Mouse (Mus musculus) embryonic stem cell, embryonic (primary cell): ENCODE results near the gene Ilf3.

Experiments
- CTCF ChIA-PET, 4 experiments: fragments of 300-600 bp in 2 of 4; fragments of 350-600 bp in 2 of 4; sonication (Branson Sonifier 250); formaldehyde crosslinking; loops; one replicate each; lab custom pipeline; 2022; ENCODE audit warnings: inconsistent platforms in 2 of 4; lab: Charles Lee
- POLR2A ChIA-PET, 4 experiments: fragments of 300-600 bp in 2 of 4; fragments of 350-600 bp in 2 of 4; sonication (Branson Sonifier 250); formaldehyde crosslinking; loops; one replicate each; lab custom pipeline; 2022; ENCODE audit warnings: antibody characterized with exemption in 4 of 4, inconsistent platforms in 1 of 4; lab: Charles Lee

Ilf3 gene

GRCm38 (mm10) chr9:21356981-21357718, 10.5 kb upstream of the Ilf3 start:
- POLR2A ChIA-PET, result interaction anchor here (0.5 to 2.4 kb wide), 68 partner anchors 9 to 628 kb away, joined by 3 to 15 read pairs (median 5); partner anchors contain the start of genes Cdkn2d (in 2 of the 4), Dnm2 (in 2 of the 4), Kri1 (in 2 of the 4) and Carm1 (in 1 of the 4)
- CTCF ChIA-PET, result interaction anchor here (0.5 to 3.4 kb wide), 141 partner anchors 9 to 1162 kb away, joined by 3 to 103 read pairs (median 4); partner anchors contain the start of genes Ap1m2 (in 3 of the 4), Cdkn2d (in 3 of the 4), Carm1 (in 2 of the 4) and Keap1 (in 2 of the 4)

DNA sequence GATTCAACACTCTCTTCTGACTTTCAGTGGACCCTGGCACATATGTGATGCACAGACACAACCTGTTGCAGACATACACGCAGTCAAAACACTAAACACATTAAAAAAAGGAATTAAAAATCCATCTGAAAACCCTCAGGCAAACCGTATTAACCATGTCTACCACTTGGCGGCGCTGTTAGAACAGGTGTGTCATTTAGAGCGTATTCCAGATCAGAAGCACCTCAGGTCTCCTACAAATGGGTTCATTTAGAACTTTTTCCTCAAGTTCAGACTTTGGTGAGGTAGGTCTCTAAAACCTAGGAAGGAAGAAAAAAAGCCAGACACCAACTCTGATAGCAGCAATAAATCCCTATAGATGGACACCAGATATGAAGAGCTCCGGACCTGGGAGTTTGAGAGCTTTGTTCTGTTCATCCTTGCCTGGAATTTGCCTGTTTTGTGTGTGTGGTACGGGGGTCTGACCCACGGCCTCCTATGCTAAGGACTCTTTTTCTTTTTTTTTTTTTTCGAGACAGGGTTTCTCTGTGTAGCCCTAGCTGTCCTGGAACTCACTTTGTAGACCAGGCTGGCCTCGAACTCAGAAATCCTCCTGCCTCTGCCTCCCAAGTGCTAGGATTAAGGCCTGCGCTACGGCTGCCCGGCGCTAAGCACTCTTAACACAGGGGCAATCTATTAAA, 990 bp upstream of the Ilf3 start:
- ChIA-PET CTCF (interaction anchor here (0.5 to 2.3 kb wide), 24 partner anchors 9 to 714 kb away, joined by 3 to 36 read pairs (median 3); partner anchors contain the start of genes Carm1 (in 1 of the 4), Icam4 (in 1 of the 4) and Qtrt1 (in 1 of the 4)), POLR2A (interaction anchor here (0.6 to 2.3 kb wide), 23 partner anchors 9 to 423 kb away, joined by 3 to 10 read pairs (median 3); partner anchors contain the start of genes Tmed1 (in 3 of the 4), Ap1m2 (in 1 of the 4), Dnm2 (in 1 of the 4) and Kri1 (in 1 of the 4))

DNA sequence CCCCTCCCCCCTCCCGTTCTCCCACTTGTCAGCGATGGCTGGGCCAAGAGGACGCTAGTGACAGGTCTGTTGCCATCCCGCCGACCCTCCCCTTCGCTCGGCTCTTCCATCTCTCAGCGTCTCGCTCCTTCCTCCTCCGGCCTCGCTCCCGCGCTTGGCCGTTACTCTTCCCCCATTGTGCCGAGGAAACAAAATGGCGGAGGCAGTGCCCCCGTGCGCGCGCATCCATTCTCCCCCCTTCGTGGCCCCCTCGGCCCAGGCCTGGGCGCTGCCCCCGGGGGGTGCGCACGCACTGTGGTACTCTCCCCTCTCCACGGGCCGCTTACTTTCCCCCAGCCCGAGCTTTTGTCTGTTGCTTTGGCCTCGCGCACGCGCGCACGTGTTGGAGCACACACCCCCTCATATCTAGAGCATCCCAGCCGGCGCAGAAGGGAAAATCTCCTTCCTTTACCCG, 487 bp downstream of the Ilf3 start:
- ChIA-PET POLR2A (interaction anchor here (0.5 to 13.1 kb wide), 32 partner anchors 10 to 715 kb away, joined by 3 to 118 read pairs (median 5); partner anchors contain the start of genes Tmed1 (in 2 of the 4), Carm1 (in 1 of the 4), Cdkn2d (in 1 of the 4) and Gm38431 (in 1 of the 4)), CTCF (interaction anchor here in 1 of 4 experiments (1.3 kb wide), 1 partner anchor 13 kb away, joined by 3 read pairs; no protein-coding TSS in a partner anchor)

GRCm38 (mm10) chr9:21369080-21369479, 1.4 kb downstream of the Ilf3 start:
- ChIA-PET POLR2A (interaction anchor here in 3 of 4 experiments (0.6 to 13.1 kb wide), 31 partner anchors 9 to 491 kb away, joined by 3 to 118 read pairs (median 5); partner anchors contain the start of genes Tmed1 (in 2 of the 3), Carm1 (in 1 of the 3), Cdkn2d (in 1 of the 3) and Dnm2 (in 1 of the 3)), CTCF (interaction anchor here in 1 of 4 experiments (0.6 to 1.3 kb wide), 2 partner anchors 12 kb away, joined by 3 read pairs; no protein-coding TSS in a partner anchor)

DNA sequence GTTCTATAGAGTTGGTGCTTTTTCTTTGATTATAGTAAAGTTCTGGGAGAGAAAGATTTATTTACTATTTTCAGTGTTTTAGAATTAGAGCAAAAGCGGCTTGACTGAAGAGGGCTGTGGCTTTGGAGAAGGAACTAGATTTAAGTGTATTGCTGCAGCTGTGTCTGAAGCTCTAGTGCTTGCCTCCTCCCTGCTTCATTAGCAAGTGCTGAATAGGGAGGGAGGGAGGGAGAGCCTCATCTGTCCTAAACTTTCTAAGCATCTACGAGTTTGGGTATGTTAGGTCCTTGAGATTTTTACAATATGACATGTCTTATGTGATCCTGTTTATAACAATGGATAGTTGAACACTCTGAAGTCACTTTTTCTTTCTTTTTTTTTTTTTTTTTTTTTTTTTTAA, 3.2 kb downstream of the Ilf3 start:
- POLR2A ChIA-PET, result interaction anchor here in 3 of 4 experiments (0.6 to 13.1 kb wide), 43 partner anchors 9 to 455 kb away, joined by 3 to 118 read pairs (median 4); partner anchors contain the start of genes Qtrt1 (in 2 of the 3), Cdkn2d (in 1 of the 3), Dnm2 (in 1 of the 3) and Gm38431 (in 1 of the 3)
- CTCF ChIA-PET, result interaction anchor here (0.5 to 1.4 kb wide), 16 partner anchors 11 to 231 kb away, joined by 3 to 18 read pairs (median 4); partner anchors contain the start of gene Carm1 (in 1 of the 4)

GRCm38 (mm10) chr9:21372508-21372907, 4.8 kb downstream of the Ilf3 start:
- CTCF ChIA-PET, result no interaction called here
- POLR2A ChIA-PET, result interaction anchor here in 1 of 4 experiments (1.4 to 13.1 kb wide), 6 partner anchors 9 to 211 kb away, joined by 4 to 118 read pairs (median 10); partner anchors contain the start of genes Dnm2 and Qtrt1

GRCm38 (mm10) chr9:21379195-21379594, 11.5 kb downstream of the Ilf3 start:
- ChIA-PET CTCF (interaction anchor here in 2 of 4 experiments (1.0 to 2.8 kb wide), 2 partner anchors 10 to 13 kb away, joined by 3 to 10 read pairs; no protein-coding TSS in a partner anchor), POLR2A (interaction anchor here in 2 of 4 experiments (0.9 to 13.1 kb wide), 8 partner anchors 6 to 33 kb away, joined by 3 to 118 read pairs (median 6); partner anchors contain the start of genes Ilf3 (in 1 of the 2) and Qtrt1 (in 1 of the 2))

DNA sequence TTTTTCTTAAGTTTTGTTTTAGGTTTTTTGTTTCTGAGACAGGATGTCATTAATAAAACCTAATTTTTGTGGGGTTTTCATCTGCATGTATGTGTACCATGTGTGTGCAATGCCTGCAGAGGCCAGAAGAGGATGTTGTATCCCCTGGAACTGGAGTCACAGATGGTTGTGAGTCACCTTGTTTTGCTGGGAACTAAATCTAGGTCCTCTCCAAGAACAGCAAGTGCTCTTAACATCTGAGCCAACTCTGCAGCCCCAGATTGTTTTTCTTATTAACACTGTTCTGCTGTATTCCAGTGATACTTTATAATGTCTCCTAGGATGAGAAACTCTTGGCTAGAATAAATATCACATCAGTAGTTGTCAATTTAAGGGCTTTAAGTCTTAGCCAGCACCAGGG, 13.2 kb downstream of the Ilf3 start:
- ChIA-PET CTCF (interaction anchor here in 3 of 4 experiments (0.6 to 1.5 kb wide), 6 partner anchors 12 to 166 kb away, joined by 3 to 4 read pairs (median 3); partner anchors contain the start of gene Carm1 (in 1 of the 3)), POLR2A (interaction anchor here in 2 of 4 experiments (0.9 to 13.1 kb wide), 16 partner anchors 9 to 575 kb away, joined by 3 to 118 read pairs (median 5); partner anchors contain the start of genes Ilf3 (in 2 of the 2) and Swsap1 (in 1 of the 2))

DNA sequence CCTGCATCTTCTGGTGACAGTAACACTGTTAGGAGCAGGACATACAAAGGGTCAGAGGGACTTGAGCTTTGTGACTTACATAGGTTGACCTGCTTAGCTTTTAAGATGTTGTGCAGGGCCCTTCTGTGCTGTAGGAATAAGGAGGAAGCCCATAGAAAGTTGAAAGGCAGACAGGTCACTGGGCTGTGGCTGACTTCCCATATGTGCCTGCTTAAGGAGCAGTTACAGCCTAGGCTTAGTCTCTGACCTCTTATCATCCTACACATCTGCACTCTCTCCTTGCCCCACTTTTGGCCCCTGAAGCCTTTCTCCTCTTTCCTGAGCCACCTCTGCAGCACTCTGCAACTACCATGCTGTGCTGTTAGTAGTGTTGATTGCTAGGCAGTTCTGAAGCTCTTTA, 16.3 kb downstream of the Ilf3 start:
- ChIA-PET POLR2A (interaction anchor here (0.5 to 4.7 kb wide), 17 partner anchors 8 to 741 kb away, joined by 3 to 43 read pairs (median 4); partner anchors contain the start of genes Qtrt1 (in 1 of the 4) and Ubl5 (in 1 of the 4)), CTCF (interaction anchor here (0.6 to 1.3 kb wide), 5 partner anchors 24 to 101 kb away, joined by 3 read pairs; no protein-coding TSS in a partner anchor)

- POLR2A ChIA-PET, result interaction anchor here in 3 of 4 experiments (0.6 to 8.1 kb wide), 16 partner anchors 8 to 87 kb away, joined by 3 to 118 read pairs (median 4); partner anchors contain the start of gene Qtrt1 (in 3 of the 3)
- CTCF ChIA-PET, result interaction anchor here in 2 of 4 experiments (0.6 to 1.4 kb wide), 2 partner anchors 11 to 234 kb away, joined by 4 to 15 read pairs; no protein-coding TSS in a partner anchor
Measured at GRCm38 (mm10) chr9:21392646-21393175, 25.0 kb downstream of the Ilf3 start.

- CTCF ChIA-PET, result no interaction called here
- POLR2A ChIA-PET, result interaction anchor here in 1 of 4 experiments (0.8 to 8.1 kb wide), 6 partner anchors 9 to 38 kb away, joined by 3 to 118 read pairs (median 6); partner anchors contain the start of gene Qtrt1
Measured at GRCm38 (mm10) chr9:21395692-21396091, 28.0 kb downstream of the Ilf3 start.

- CTCF ChIA-PET, result interaction anchor here in 1 of 4 experiments (0.6 kb wide), 1 partner anchor 31 kb away, joined by 3 read pairs; no protein-coding TSS in a partner anchor
- POLR2A ChIA-PET, result interaction anchor here in 1 of 4 experiments (0.7 to 5.8 kb wide), 6 partner anchors 10 to 29 kb away, joined by 3 to 19 read pairs (median 6); no protein-coding TSS in a partner anchor
Measured at GRCm38 (mm10) chr9:21397170-21397569, 29.5 kb downstream of the Ilf3 start.

DNA sequence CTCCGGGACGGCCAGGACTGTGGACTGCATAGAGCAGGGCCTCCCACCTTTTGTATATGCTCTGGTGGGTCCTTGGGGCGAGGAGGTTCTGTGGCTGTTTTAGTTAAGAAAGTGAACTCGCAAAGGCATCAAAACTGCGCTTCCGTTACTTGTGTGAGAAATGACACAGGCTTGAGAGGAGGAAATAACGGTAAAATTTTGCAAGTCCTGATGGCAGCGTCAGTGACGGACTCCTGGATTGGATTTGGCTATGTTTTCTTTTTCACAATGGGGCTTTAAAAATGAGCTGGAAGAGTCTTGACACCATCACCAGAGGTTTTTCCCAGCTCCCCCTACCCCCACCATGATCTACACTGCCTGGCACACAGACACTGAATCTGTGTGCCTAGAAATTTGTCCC, 33.4 kb downstream of the Ilf3 start:
- POLR2A ChIA-PET, result interaction anchor here in 3 of 4 experiments (0.5 to 3.6 kb wide), 10 partner anchors 8 to 316 kb away, joined by 3 to 20 read pairs (median 4); partner anchors contain the start of genes Qtrt1 (in 1 of the 3) and Tmed1 (in 1 of the 3)
- CTCF ChIA-PET, result no interaction called here

- ChIA-PET POLR2A (interaction anchor here in 3 of 4 experiments (0.6 to 3.7 kb wide), 15 partner anchors 9 to 183 kb away, joined by 3 to 20 read pairs (median 3); no protein-coding TSS in a partner anchor), CTCF (interaction anchor here in 1 of 4 experiments (0.5 kb wide), 1 partner anchor 68 kb away, joined by 8 read pairs; no protein-coding TSS in a partner anchor)
Measured at GRCm38 (mm10) chr9:21402764-21403253, 35.1 kb downstream of the Ilf3 start.

GRCm38 (mm10) chr9:21403745-21404144, 36.1 kb downstream of the Ilf3 start:
- ChIA-PET POLR2A (interaction anchor here in 3 of 4 experiments (0.9 to 3.7 kb wide), 13 partner anchors 8 to 183 kb away, joined by 3 to 20 read pairs (median 5); no protein-coding TSS in a partner anchor), CTCF (interaction anchor here in 3 of 4 experiments (0.5 to 1.1 kb wide), 6 partner anchors 27 to 143 kb away, joined by 3 to 8 read pairs (median 4); partner anchors contain the start of gene Carm1 (in 1 of the 3))

- ChIA-PET POLR2A (interaction anchor here in 2 of 4 experiments (1.1 to 3.7 kb wide), 7 partner anchors 8 to 182 kb away, joined by 3 to 13 read pairs (median 5); no protein-coding TSS in a partner anchor), CTCF (no interaction called here)
Measured at GRCm38 (mm10) chr9:21405525-21405924, 37.9 kb downstream of the Ilf3 start.
